Comparison of ENCODE assay signal across 17 mouse cellular contexts in the genomic region with DNA sequence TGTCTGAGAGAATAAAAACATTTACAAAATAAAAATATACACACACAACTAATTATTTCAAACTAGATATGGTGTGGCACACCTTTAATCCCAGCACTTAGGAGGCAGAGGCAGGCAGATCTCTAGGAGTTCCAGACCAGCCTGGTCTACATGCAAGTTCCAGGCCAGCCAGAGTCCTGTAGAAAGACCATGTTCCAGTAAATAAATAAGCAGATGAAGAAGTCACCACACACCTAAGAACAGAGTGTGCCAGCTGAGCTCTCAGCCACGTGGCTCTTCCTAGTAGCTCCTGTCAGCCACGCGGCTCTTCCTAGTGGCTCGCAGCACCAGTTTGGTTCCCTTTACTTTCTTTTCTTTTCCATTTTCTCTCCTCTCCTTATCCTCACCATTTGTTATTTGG. TPM values are rescaled to one million over a fixed set of nuclear protein-coding genes. Genes with fewer than 3 reads are reported as not detected.
DNase-seq lines count a peak whose midpoint lies in the region; ATAC-seq and TF ChIP-seq lines count a peak whose summit lies in the region.
"Had no signal": no experiment of that assay in that cellular context is flagged by ENCODE, and none has a peak within 500 bp of the region (broad histone marks: within the 10 kb centered on the region; RNA-seq: fewer than 3 reads in every experiment).

No protein-coding gene starts in this region.

- no peak for TF ChIP-seq POLR2A in heart, adult 2 months (IDR thresholded peaks at IDR 0.05; ENCODE audit: insufficient read depth, low read depth, low read length)
- TF ChIP-seq POLR2A in liver, adult 2 months (IDR thresholded peaks at IDR 0.05; ENCODE audit: extremely low read depth, insufficient read depth, low read length) = no peak

- no peak for DNase-seq in heart, adult 2 months
- no peak for DNase-seq in heart, postnatal 25 days (ENCODE audit: low spot score)
- no peak for DNase-seq in heart, postnatal 36 days
- DNase-seq in liver, adult 2 months (ENCODE audit: extremely low read depth, low read depth, low spot score) = peak; percentile 90
- DNase-seq in liver = no peak
- DNase-seq in left cerebral cortex, adult 2 months (ENCODE audit: extremely low spot score in 1 of 2, low spot score in 2 of 2) = no peak
- DNase-seq: adrenal gland, postnatal 10 days; cerebellum, adult 11 months; cerebellum, adult 8-10 months; cerebellum, postnatal 14 days; gastrocnemius, postnatal 36 days; kidney, adult 11 months had no signal

- peak overlapping the region; percentile 55 for H3K4me2 ChIP-seq in heart, embryonic 14.5 days (ENCODE audit: low read length)
- H3K4me2 ChIP-seq: embryonic facial prominence, embryonic 12.5 days; forebrain, embryonic 15.5 days; hindbrain, embryonic 13.5 days had no signal

- H3K36me3 ChIP-seq in heart, adult 2 months (ENCODE audit: control insufficient read depth, insufficient read depth, low read length) = no peaks in the 10 kb centered on the region; the same call in 1 of the 2 replicates
- peaks cover 7% of the 10 kb centered on the region; the same call in 1 of the 2 replicates for H3K36me3 ChIP-seq in heart, embryonic 14.5 days (ENCODE audit: control insufficient read depth, insufficient read depth, low read length)
- H3K36me3 ChIP-seq in liver, adult 2 months (ENCODE audit: control insufficient read depth, insufficient read depth, low read length) = no peaks in the 10 kb centered on the region
- H3K36me3 ChIP-seq: embryonic facial prominence, embryonic 12.5 days; forebrain, embryonic 15.5 days; hindbrain, embryonic 13.5 days had no signal

- peaks cover 4% of the 10 kb centered on the region for H3K4me1 ChIP-seq in heart, adult 2 months (ENCODE audit: control insufficient read depth, insufficient read depth, low read length)
- peaks cover 10 to 43% of the 10 kb centered on the region in 2 experiments for H3K4me1 ChIP-seq in heart, embryonic 14.5 days (ENCODE audit: control insufficient read depth in 2 of 2, insufficient read depth in 2 of 2, low read length in 2 of 2)
- H3K4me1 ChIP-seq in liver, adult 2 months (ENCODE audit: control insufficient read depth, insufficient read depth, low read length) = peaks cover 14% of the 10 kb centered on the region

- no peak overlapping the region for H3K4me3 ChIP-seq in heart, adult 2 months
- H3K4me3 ChIP-seq in heart, embryonic 14.5 days (ENCODE audit: control insufficient read depth in 1 of 2, insufficient read depth in 1 of 2, low read depth in 1 of 2, low read length in 2 of 2) = no peak overlapping the region
- H3K4me3 ChIP-seq in liver, adult 2 months (ENCODE audit: insufficient read depth, low read depth, low read length) = no peak overlapping the region
- no peak overlapping the region for H3K4me3 ChIP-seq in left cerebral cortex, adult 2 months
- H3K4me3 ChIP-seq: embryonic facial prominence, embryonic 12.5 days; forebrain, embryonic 15.5 days; hindbrain, embryonic 13.5 days had no signal

- H3K9ac ChIP-seq in heart, adult 2 months (ENCODE audit: low read depth, low read length) = no peak overlapping the region
- no peak overlapping the region for H3K9ac ChIP-seq in heart, embryonic 14.5 days (ENCODE audit: low read length)
- H3K9ac ChIP-seq in liver, adult 2 months (ENCODE audit: low read depth, low read length) = no peak overlapping the region
- H3K9ac ChIP-seq: embryonic facial prominence, embryonic 12.5 days; forebrain, embryonic 15.5 days; hindbrain, embryonic 13.5 days had no signal

- TF ChIP-seq CTCF in heart, adult 2 months (IDR thresholded peaks at IDR 0.05) = no peak
- TF ChIP-seq CTCF in liver, adult 2 months (IDR thresholded peaks at IDR 0.05; ENCODE audit: low read depth, low read length) = no peak
- TF ChIP-seq CTCF in left cerebral cortex, adult 2 months (IDR thresholded peaks at IDR 0.05) = no peak

- intact Hi-C loops in heart, adult 2 months (cut with DNase I) = no loop called here
- intact Hi-C loops in heart, postnatal 25 days (cut with DNase I) = loop anchor here (1.0 to 5.0 kb wide), 2 partner anchors 50 to 223 kb away; no protein-coding TSS in a partner anchor
- intact Hi-C loops in heart, postnatal 36 days (cut with DNase I) = no loop called here
- intact Hi-C loops in left cerebral cortex, adult 2 months (cut with DNase I) = loop anchor here (5.0 kb wide), 1 partner anchor 223 kb away; no protein-coding TSS in a partner anchor

- WGBS in heart, adult 2 months = 85% methylated on average over 4 of the region's 4 CpGs
- WGBS in heart, embryonic 14.5 days = 97% methylated on average over 4 of the region's 4 CpGs
- WGBS in liver, adult 2 months = 26% methylated on average over 4 of the region's 4 CpGs

- peak overlapping the region; percentile 31 for H3K27ac ChIP-seq in heart, adult 2 months
- peak overlapping the region in 1 of 2 experiments; percentile 80; a peak in 2 of 4 replicates for H3K27ac ChIP-seq in heart, embryonic 14.5 days (replicated peaks in 1 of 2; ENCODE audit: control insufficient read depth in 1 of 2, insufficient read depth in 1 of 2, low read depth in 2 of 2, low read length in 2 of 2)
- H3K27ac ChIP-seq in liver, adult 2 months (replicated peaks; ENCODE audit: insufficient read depth, low read depth, low read length) = peak overlapping the region; percentile 72
- no peak overlapping the region for H3K27ac ChIP-seq in left cerebral cortex, adult 2 months
- H3K27ac ChIP-seq: embryonic facial prominence, embryonic 12.5 days; forebrain, embryonic 15.5 days; hindbrain, embryonic 13.5 days; hindbrain, postnatal 0 days had no signal

- H3K9me3 ChIP-seq in heart, embryonic 14.5 days (ENCODE audit: control insufficient read depth, low read length) = no peaks in the 10 kb centered on the region
- H3K9me3 ChIP-seq: embryonic facial prominence, embryonic 12.5 days; forebrain, embryonic 15.5 days; hindbrain, embryonic 13.5 days had no signal

- H3K27me3 ChIP-seq in heart, adult 2 months (ENCODE audit: control insufficient read depth, insufficient read depth, low read length) = no peaks in the 10 kb centered on the region
- H3K27me3 ChIP-seq in heart, embryonic 14.5 days (ENCODE audit: control insufficient read depth, insufficient read depth, low read length) = no peaks in the 10 kb centered on the region
- no peaks in the 10 kb centered on the region for H3K27me3 ChIP-seq in liver, adult 2 months (ENCODE audit: control insufficient read depth, insufficient read depth, low read length)
- H3K27me3 ChIP-seq: embryonic facial prominence, embryonic 12.5 days; forebrain, embryonic 15.5 days; hindbrain, embryonic 13.5 days had no signal

- 0 out of 2 replicates have a peak, but pooled peaks cover 2% of the 10 kb centered on the region for H3K79me2 ChIP-seq in heart, adult 2 months (replicated peaks; ENCODE audit: control insufficient read depth, insufficient read depth, low read length)
- H3K79me2 ChIP-seq in liver, adult 2 months (ENCODE audit: control insufficient read depth, insufficient read depth, low read length) = peaks cover 3% of the 10 kb centered on the region; the same call in 1 of the 2 replicates

- ATAC-seq in heart, embryonic 14.5 days (ENCODE audit: insufficient number of reproducible peaks, insufficient read depth, low FRiP score, low read depth) = no peak
- ATAC-seq: forebrain, embryonic 15.5 days; hindbrain, postnatal 0 days had no signal

- TF ChIP-seq EP300 in heart, adult 2 months (IDR thresholded peaks at IDR 0.05; ENCODE audit: insufficient read depth, low read depth, low read length) = no peak

RNA-seq across cellular contexts. Expression of gene Gne, which starts 14.6 kb away (rescaled TPM):
- 10 to 100 TPM; 24.5 to 27.7 TPM for total RNA-seq in heart, adult 2 months (2021)
- polyA plus RNA-seq in heart, adult 2 months (2012; rRNA removed) = 12.9 and 17.8 TPM in 2 replicates
- 10 to 100 TPM; 25.7 to 28.7 TPM for total RNA-seq in heart, postnatal 25 days (2021)
- 31.3 and 31.5 TPM in 2 replicates for polyA plus RNA-seq in heart, embryonic 14.5 days (2014; fragmentation: Nextera tagmentation; extraction: Ambion mirVana)
- 10 to 100 TPM; 23.1 to 28.6 TPM for total RNA-seq in heart, postnatal 36 days (2021)
- 318 and 329 TPM in 2 replicates for total RNA-seq in liver, adult 2 months (2014; rRNA removed)
- polyA plus RNA-seq in liver, adult 2 months (2012; rRNA removed) = 85.5 and 87.9 TPM in 2 replicates
- 10 to 100 TPM; 47.6 to 51.8 TPM for total RNA-seq in left cerebral cortex, adult 2 months (2021)

Comparison
In these comparisons a context has a peak if more than half of its experiments do, and no peak if none do; other contexts are left out.
1. intact Hi-C loops: an anchor here in heart, postnatal 25 days (1.0 to 5.0 kb wide) and left cerebral cortex, adult 2 months (5.0 kb wide); none called in heart, adult 2 months and heart, postnatal 36 days.